Mouse (Mus musculus): Measurements from ENCODE around the gene Enpp6.
A peak's percentile ranks its signal among the peaks of the same experiment; 100 is the strongest.
"Not testable (repeated sequence)": the region's sequence is repeated elsewhere in the genome, so short reads cannot be mapped to it uniquely, and the experiment has no call there.

Gene Enpp6

GRCm38 (mm10) chr8:47005676-47006075, 19.0 kb downstream of the Enpp6 start:
- DNase-seq = no peak

DNA sequence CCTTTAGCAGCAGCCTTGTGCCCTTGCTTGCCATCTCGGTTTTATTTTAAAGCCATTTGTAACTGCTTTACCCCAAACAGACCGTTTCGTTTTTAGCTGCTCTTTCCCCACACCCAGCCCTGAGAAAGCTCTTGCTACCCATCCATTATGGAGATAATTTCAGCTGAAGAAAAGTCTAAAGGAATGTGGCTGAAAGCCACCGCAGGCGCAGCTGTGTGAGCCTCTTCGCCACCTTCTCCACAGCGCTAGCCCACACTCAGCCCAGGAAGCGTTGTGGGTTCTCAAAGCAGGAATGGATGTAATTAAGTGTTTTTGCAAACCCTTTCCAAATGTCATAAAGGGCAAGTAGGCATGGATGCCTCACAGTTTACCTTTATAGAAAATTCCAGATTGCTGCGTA, 20.1 kb downstream of the Enpp6 start:
- no peak for DNase-seq

- no peak for DNase-seq
Measured at GRCm38 (mm10) chr8:47008220-47008773, 21.6 kb downstream of the Enpp6 start.

DNA sequence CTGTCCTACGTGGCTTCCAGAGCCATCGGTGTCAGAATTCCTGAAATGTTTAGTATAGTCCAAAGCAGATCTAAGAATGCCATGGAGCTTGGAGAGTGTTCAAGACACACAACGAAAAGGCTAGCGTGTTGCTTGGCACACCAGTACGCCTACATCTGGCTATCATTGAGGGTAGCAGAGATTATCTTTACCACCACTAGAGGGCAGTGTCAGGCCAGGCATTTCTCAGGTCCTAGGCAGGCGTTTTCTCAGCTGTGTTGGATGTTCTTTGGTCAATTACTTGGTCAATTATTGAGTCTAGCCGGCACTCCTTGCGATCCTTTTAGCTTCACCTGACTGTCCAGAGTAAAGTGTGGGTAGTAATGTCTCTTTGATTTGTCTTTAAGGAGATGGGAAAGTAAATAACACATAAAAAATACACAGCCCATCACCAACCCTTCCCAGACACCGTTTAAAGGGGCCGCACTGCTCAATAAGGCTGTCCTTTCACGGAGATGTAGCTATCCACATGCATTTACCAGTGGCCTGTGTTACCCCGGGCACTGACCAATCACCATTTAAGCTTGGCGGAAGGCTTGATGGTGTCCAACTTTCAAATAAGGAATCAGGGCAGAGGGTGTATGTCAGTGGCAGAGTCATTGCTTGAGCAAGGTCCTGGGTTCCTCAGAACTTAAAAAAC, 29.7 kb downstream of the Enpp6 start:
- DNase-seq = peak; percentile 77

- no peak for DNase-seq
Measured at GRCm38 (mm10) chr8:47021135-47021555, 34.5 kb downstream of the Enpp6 start.

DNA sequence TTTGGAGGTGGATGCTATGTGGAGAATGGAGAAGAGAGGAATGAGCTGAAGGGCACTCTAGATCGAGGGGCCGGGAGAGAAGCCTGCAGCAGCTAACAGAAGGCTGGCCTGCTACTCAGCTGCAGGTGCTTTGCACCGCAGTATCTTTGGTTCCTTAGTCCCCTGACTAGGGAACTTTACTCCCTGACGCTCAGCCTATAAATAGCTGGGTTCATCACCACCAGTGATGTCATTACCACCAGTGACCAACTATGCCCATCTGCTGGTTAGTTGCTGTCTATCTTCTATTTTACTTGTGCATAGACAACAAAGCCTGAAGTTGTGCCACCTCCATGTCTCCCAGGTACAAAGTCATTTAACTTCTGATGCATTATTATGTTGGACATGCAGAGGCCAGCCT, 37.9 kb downstream of the Enpp6 start:
- no peak for DNase-seq

DNA sequence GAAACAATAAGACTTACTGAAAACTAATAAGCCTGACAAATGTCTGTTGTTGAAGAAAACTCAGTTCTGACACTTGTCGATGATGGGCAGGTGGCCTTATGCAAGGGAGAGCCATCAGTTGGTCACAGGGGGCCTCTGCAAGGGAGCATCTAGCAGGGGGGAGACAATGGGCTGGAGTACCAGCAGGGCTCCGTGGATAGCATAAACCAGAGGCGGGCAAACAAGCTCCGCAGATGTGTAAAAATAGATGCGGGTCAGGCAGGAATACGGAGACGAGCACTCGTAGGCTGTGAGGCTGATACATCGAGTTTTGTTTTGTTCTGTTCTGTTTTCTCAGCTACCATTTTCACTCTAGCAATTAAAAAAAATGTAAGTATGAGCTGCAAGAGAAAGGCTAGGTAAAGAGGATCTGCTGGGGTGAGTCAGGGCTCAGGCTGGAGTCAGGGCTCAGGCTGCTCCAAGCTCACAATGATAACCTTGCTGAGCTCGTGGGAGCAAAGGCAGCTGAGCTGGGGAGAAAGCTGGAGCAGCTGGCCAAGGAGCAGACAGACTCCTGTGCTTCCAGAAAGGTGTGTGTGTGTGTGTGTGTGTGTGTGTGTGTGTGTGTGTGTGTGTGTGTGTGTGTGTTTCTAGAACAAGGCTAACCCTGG, 40.3 kb downstream of the Enpp6 start:
- no peak for DNase-seq

GRCm38 (mm10) chr8:47028474-47028873, 41.8 kb downstream of the Enpp6 start:
- no peak for DNase-seq

- DNase-seq = no peak
Measured at GRCm38 (mm10) chr8:47030321-47030720, 43.6 kb downstream of the Enpp6 start.

GRCm38 (mm10) chr8:47032081-47032480, 45.4 kb downstream of the Enpp6 start:
- no peak for DNase-seq

DNA sequence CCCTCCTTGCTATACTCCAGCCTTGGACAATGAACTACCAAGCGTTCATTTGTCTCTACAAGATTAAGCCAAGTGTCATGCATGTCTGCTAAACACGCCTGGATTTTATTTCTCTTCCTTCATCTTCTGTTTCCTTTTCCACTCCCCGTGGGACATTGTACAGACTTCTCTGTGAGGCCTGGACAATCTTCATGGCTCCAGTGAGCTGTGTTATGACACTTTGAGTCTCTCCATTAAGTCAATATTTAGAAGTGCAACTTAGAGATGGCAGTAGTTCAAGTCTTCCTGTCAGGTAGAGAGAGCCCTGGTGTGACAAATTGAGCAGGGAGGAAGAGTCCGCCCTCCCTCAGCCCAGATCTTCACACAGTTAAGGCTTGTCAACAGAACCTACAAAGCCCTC, 47.3 kb downstream of the Enpp6 start:
- DNase-seq = no peak

GRCm38 (mm10) chr8:47036501-47036900, 49.8 kb downstream of the Enpp6 start:
- DNase-seq = no peak

GRCm38 (mm10) chr8:47037405-47037804, 50.7 kb downstream of the Enpp6 start:
- DNase-seq = no peak

DNA sequence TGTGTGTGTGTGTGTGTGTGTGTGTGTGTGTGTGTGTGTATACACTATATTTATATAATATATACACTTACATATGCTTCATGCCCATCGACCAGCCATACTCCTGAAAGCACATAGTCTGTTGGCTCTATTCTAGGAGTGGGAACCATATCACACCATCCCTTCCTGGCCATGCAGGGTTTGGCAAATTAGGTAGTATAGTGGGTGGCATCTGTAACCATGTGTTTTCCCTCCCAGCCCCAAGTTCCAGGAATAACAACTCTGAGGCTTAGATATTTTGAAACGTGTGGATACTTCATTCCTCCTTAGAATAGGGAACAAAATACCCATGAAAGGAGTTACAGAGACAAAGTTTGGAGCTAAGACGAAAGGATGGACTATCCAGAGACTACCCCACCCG, 53.5 kb downstream of the Enpp6 start:
- not testable (repeated sequence) for DNase-seq

DNA sequence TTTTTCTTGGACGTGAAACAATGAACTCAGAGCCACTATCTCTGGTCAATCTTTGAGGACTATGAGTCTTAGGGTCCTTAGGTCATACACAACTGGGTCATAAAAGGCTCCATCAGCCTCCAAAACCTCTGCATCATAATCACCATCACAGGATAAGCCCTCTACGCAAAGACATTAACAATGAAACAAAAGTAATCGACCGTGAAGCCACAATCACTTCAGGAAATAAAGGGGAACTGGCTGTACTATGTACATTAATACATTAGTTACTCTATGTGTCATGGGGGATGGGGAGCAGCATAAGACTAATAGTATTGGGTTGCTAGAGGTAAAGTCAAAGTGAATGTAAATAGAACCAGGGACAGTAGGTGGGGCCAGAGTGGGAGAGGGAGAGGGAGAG, 59.7 kb downstream of the Enpp6 start:
- no peak for DNase-seq

DNA sequence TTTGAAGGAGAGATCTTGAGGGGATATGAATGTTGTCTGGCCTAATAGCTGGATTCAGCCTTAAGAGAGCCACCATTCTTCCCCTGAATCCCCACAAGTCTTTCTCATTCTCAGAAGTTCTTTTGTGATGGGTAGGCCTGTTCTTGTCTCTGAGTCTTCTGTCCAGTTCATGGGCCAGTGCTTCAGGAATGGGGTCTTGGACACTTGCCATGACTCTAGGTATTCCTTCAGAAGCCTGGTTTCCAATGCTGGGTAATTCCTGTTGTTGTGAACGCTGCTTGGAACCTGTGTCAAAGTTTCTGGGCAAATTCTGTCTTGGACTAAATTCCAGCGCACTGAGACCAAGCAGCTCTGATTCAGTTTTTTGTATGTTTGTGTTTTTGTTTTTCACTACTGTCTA, 60.5 kb downstream of the Enpp6 start:
- no peak for DNase-seq

GRCm38 (mm10) chr8:47048584-47048983, 61.9 kb downstream of the Enpp6 start:
- no peak for DNase-seq

GRCm38 (mm10) chr8:47052643-47053042, 66.0 kb downstream of the Enpp6 start:
- no peak for DNase-seq

GRCm38 (mm10) chr8:47056086-47056485, 69.4 kb downstream of the Enpp6 start:
- DNase-seq = no peak

DNA sequence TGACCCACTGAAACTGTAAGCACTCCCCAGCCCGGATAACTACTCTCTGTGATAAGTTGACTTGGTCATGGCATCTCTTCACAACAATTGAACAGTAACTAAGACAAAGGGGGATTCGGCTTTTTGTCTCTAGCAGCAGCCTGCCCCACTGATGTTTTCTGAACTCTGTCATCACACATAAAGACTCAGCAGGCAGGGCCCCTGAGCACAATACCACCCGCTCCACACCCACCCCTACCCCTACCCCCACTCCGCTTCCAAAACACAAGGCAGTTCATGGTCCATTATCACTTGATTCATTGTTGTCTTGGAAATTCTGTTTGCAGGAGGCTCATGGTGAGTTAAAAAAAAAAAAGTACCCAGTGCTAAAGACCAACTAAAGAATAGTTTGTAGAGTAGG, 71.8 kb downstream of the Enpp6 start:
- DNase-seq = no peak

DNA sequence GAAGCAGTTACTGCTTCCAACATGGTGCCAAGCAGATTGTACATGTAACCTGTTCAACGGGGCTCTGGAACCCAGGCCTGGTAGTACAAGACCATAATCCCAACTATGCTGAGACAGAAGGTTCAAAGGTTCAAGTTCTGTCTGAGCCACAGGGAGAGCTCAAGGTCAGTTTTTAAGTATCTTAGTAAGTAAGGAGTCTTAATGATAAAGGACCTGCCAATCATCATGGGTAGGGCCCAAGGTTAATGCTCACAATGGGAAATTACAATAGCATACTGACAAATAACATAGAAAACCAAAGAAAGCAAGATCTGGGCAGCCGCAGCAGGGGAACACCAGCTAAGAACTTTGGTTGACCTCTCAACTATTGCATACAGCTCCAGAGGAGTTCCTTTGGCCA, 72.3 kb downstream of the Enpp6 start:
- DNase-seq = no peak

- peak; percentile 23 for DNase-seq
Measured at GRCm38 (mm10) chr8:47061105-47061720, 74.5 kb downstream of the Enpp6 start.

DNA sequence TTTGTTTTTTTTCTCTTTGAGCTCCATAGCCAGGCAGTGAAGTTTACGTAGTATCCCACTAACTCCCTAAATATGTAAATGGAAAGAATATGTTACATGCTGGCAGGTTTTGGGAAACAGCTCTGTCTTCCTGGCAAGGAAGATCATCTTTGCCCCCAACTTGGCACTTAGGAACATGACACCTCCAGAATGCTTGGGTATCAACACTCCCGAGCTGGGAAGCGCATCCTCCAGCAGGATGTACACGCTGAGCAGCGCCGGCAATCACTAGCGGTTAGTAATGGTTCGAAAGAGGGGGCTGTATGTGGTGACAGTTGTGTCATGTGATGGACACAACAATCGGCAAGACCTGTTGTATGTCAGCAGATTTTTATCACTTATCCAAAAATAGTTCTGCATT, 80.4 kb downstream of the Enpp6 start:
- no peak for DNase-seq

DNA sequence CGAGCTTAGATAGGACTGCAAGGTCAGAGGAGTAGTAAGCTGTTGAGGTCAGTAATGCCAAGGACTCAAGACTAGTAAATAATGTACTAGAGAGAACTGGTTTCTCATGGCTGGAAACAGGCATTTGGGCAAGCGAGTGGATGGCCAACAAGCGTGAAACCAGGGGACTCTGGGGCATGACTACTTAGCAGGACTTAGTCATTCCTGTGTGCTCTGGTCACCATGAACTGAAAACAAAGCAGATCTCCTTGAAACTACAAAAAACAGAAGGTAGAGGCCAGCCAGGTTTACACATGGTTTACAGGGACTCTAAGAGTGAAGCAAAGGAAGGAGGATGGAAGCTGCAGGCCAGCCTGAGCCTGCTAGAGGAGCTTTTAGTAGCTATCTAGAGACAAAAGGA, 82.9 kb downstream of the Enpp6 start:
- DNase-seq = no peak
